Mouse (Mus musculus) forebrain, embryonic 15.5 days (tissue): ENCODE data around the gene Nipal3. TPM values are rescaled to one million over a fixed set of nuclear protein-coding genes. Genes with fewer than 3 reads are reported as not detected.

Experiments
- ATAC-seq: fragments of 200-750 bp; cut with Nextera tagmentation; replicated peaks from 2 replicates; pipeline ENCODE4 v1.8.0; 2017; ENCODE audit warnings: mild to moderate bottlenecking, moderate TSS enrichment, moderate library complexity
- H3K27ac ChIP-seq: fragments of 300-500 bp; sonication (generic); replicated peaks from 2 replicates; pipeline ENCODE4 v1.5.1; 2015; ENCODE audit warnings: mild to moderate bottlenecking, inconsistent platforms
- H3K27me3 ChIP-seq: fragments of 300-500 bp; sonication (generic); 2 replicates; pipeline ENCODE4 v1.6.1; 2015; ENCODE audit warnings: inconsistent platforms
- H3K36me3 ChIP-seq: fragments of 300-500 bp; sonication (generic); 2 replicates; pipeline ENCODE4 v1.6.1; 2015; ENCODE audit warnings: mild to moderate bottlenecking, inconsistent platforms
- H3K4me1 ChIP-seq: fragments of 300-500 bp; sonication (generic); 2 replicates; pipeline ENCODE4 v1.6.1; 2015; ENCODE audit warnings: inconsistent platforms
- H3K4me2 ChIP-seq: fragments of 300-500 bp; sonication (generic); replicated peaks from 2 replicates; pipeline ENCODE4 v1.6.1; 2015; ENCODE audit warnings: mild to moderate bottlenecking, inconsistent platforms
- H3K4me3 ChIP-seq: fragments of 300-500 bp; sonication (generic); 2 replicates; pipeline ENCODE4 v1.5.1; 2015; ENCODE audit warnings: mild to moderate bottlenecking, inconsistent platforms
- H3K9ac ChIP-seq: fragments of 300-500 bp; sonication (generic); replicated peaks from 2 replicates; pipeline ENCODE4 v1.6.1; 2015; ENCODE audit warnings: mild to moderate bottlenecking, inconsistent platforms
- H3K9me3 ChIP-seq: fragments of 300-500 bp; sonication (generic); 2 replicates; pipeline ENCODE4 v1.6.1; 2016; ENCODE audit warnings: inconsistent platforms
- WGBS: fragments of 180-500 bp; shearing (Covaris S2); methylation state at CpG from one replicate; pipeline ENCODE4 v1.1.7; 2015; ENCODE audit warnings: mixed read lengths; 5-methylcytosine and 5-hydroxymethylcytosine counted together
- polyA plus RNA-seq: library from polyadenylated mRNA; unstranded; fragments of >200 nt; fragmentation: Nextera tagmentation; extraction: Ambion mirVana; gene quantifications from 2 replicates; pipeline ENCODE4 v1.2.1, GENCODE M21; 2015

The Nipal3 gene
- polyA plus RNA-seq, 1 experiment from 2014 or later: 4.3 TPM

DNA sequence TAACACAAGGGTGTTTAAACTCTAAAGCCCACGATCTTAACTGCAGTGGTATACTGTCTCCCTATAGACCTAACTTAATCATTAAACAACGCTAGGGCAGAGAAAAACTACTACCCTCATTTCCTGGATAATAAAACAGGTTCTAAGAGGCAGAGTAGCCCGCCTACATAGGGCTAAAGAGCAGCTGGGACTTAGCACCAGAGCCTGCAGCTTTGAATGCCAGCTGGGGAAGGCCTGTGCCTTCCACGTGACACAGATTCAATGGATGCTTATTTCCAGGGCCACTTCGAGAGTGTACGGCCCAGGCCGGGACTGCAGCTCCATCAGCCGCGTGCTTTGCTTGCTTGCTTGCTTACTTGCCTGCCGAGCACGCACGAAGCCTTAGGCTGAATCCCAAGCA, 41.3 kb downstream of the Nipal3 start:
- Histone ChIP-seq H3K36me3 (no peaks in the 10 kb centered on the region), H3K4me2 (no peak overlapping the region), H3K4me3 (no peak overlapping the region), H3K9me3 (no peaks in the 10 kb centered on the region), H3K27me3 (no peaks in the 10 kb centered on the region), H3K9ac (no peak overlapping the region), H3K27ac (no peak overlapping the region), H3K4me1 (peaks cover 10% of the 10 kb centered on the region)
- no peak for ATAC-seq
- WGBS: 78% methylated on average over 12 of the region's 12 CpGs

GRCm38 (mm10) chr4:135453164-135453563, 41.7 kb downstream of the Nipal3 start:
- H3K4me2 ChIP-seq: no peak overlapping the region
- H3K27me3 ChIP-seq: no peaks in the 10 kb centered on the region
- no peak overlapping the region for H3K4me3 ChIP-seq
- no peak for ATAC-seq
- no peaks in the 10 kb centered on the region for H3K36me3 ChIP-seq
- H3K4me1 ChIP-seq: peaks cover 10% of the 10 kb centered on the region
- WGBS: 84% methylated on average over 6 of the region's 6 CpGs
- H3K9ac ChIP-seq: no peak overlapping the region
- no peaks in the 10 kb centered on the region for H3K9me3 ChIP-seq
- H3K27ac ChIP-seq: no peak overlapping the region

GRCm38 (mm10) chr4:135451360-135452015, 43.4 kb downstream of the Nipal3 start:
- 36% methylated on average over 18 of the region's 18 CpGs for WGBS
- Histone ChIP-seq H3K4me3 (no peak overlapping the region), H3K27me3 (no peaks in the 10 kb centered on the region), H3K9ac (no peak overlapping the region), H3K4me1 (peaks cover 10% of the 10 kb centered on the region), H3K9me3 (no peaks in the 10 kb centered on the region), H3K27ac (no peak overlapping the region), H3K36me3 (no peaks in the 10 kb centered on the region), H3K4me2 (no peak overlapping the region)
- no peak for ATAC-seq

GRCm38 (mm10) chr4:135442473-135442872, 52.4 kb downstream of the Nipal3 start:
- Histone ChIP-seq H3K27me3 (no peaks in the 10 kb centered on the region), H3K36me3 (no peaks in the 10 kb centered on the region), H3K9me3 (no peaks in the 10 kb centered on the region), H3K4me1 (peaks cover 6% of the 10 kb centered on the region), H3K4me2 (no peak overlapping the region), H3K4me3 (no peak overlapping the region), H3K9ac (no peak overlapping the region), H3K27ac (no peak overlapping the region)
- WGBS: 85% methylated on average over 5 of the region's 5 CpGs
- no peak for ATAC-seq

DNA sequence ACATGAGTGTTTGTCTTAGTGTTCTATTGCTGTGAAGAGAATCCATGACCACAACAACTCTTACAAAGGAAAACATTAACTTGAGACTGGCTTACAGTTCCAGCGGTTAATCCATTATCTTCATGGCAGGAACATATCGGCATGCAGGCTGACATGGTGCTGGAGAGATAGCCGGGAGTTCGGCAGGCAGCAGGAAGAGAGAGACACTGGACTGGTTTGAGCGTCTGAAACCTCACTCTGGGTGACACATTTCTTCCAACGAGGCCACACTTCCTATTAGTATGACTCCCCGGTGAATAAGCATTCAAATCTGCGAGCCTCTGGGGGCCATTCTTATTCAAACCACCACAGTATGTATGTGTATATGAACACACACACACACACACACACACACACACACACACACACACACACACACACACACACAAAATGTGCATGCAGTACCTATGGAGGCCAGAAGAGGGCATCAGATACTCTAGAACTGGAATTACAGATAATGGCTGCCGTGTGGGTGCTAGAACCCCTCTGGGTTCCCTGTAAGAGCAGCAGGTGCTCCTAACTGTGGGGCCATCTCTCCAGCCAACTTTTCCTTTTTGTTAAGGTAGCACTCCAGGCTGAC, 54.8 kb downstream of the Nipal3 start:
- H3K9me3 ChIP-seq: no peaks in the 10 kb centered on the region
- no peaks in the 10 kb centered on the region for H3K27me3 ChIP-seq
- no peak overlapping the region for H3K27ac ChIP-seq
- H3K9ac ChIP-seq: no peak overlapping the region
- H3K4me2 ChIP-seq: no peak overlapping the region
- H3K4me3 ChIP-seq: no peak overlapping the region
- 54% methylated on average over 9 of the region's 9 CpGs for WGBS
- H3K36me3 ChIP-seq: no peaks in the 10 kb centered on the region
- no peak for ATAC-seq
- H3K4me1 ChIP-seq: peaks cover 6% of the 10 kb centered on the region

DNA sequence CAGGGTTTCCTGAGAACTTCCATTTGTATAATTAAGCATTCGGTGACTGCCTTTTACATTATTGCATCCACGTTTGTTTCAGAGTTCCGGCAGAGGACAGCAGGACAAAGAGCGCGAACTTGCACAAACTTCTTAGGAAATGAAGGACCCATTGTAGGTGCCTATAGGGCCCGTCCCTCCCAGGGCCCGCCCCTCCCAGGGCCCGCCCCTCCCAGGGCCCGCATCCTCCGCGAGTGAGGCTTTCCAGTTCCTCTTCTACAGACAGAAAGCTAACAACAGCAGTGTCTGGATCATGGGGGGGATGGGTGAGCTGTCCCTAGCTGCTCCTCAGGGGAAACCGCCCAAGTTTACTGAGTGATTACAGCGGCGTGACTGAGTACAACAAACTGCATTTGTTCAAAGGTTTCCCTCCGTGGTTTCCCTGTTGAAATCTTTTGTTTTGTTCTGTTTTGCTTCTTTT, 55.6 kb downstream of the Nipal3 start:
- Histone ChIP-seq H3K4me2 (peak overlapping the region; percentile 16), H3K9me3 (no peaks in the 10 kb centered on the region), H3K4me3 (no peak overlapping the region), H3K4me1 (peaks cover 11% of the 10 kb centered on the region), H3K27ac (no peak overlapping the region), H3K27me3 (no peaks in the 10 kb centered on the region), H3K9ac (0 out of 2 replicates have a peak overlapping the region, but pooled peaks have one; percentile 0), H3K36me3 (no peaks in the 10 kb centered on the region)
- ATAC-seq: no peak
- 2% methylated on average over 15 of the region's 15 CpGs for WGBS

- Histone ChIP-seq H3K4me2 (no peak overlapping the region), H3K4me3 (no peak overlapping the region), H3K9ac (no peak overlapping the region), H3K27ac (no peak overlapping the region), H3K27me3 (no peaks in the 10 kb centered on the region), H3K4me1 (peaks cover 13% of the 10 kb centered on the region), H3K36me3 (no peaks in the 10 kb centered on the region), H3K9me3 (no peaks in the 10 kb centered on the region)
- ATAC-seq: no peak
Measured at GRCm38 (mm10) chr4:135437924-135438323, 56.9 kb downstream of the Nipal3 start.

- no peak overlapping the region for H3K9ac ChIP-seq
- WGBS: 60% methylated on average over 13 of the region's 13 CpGs
- no peaks in the 10 kb centered on the region for H3K9me3 ChIP-seq
- peaks cover 13% of the 10 kb centered on the region for H3K4me1 ChIP-seq
- H3K4me3 ChIP-seq: no peak overlapping the region
- no peak overlapping the region for H3K4me2 ChIP-seq
- no peaks in the 10 kb centered on the region for H3K36me3 ChIP-seq
- no peak for ATAC-seq
- no peaks in the 10 kb centered on the region for H3K27me3 ChIP-seq
- no peak overlapping the region for H3K27ac ChIP-seq
Measured at GRCm38 (mm10) chr4:135436291-135436690, 58.5 kb downstream of the Nipal3 start.

- Histone ChIP-seq H3K27ac (peak overlapping the region; percentile 42), H3K36me3 (no peaks in the 10 kb centered on the region), H3K9ac (peak overlapping the region; percentile 70), H3K4me3 (peak overlapping the region; percentile 61), H3K9me3 (no peaks in the 10 kb centered on the region), H3K4me1 (peaks cover 11% of the 10 kb centered on the region), H3K27me3 (no peaks in the 10 kb centered on the region), H3K4me2 (peak overlapping the region; percentile 89)
- WGBS: 21% methylated on average over 11 of the region's 11 CpGs
- ATAC-seq: peak; percentile 36; the same call in 1 of the 2 replicates
Measured at GRCm38 (mm10) chr4:135434395-135434789, 60.4 kb downstream of the Nipal3 start.

- peak; percentile 78 for ATAC-seq
- H3K9me3 ChIP-seq: no peaks in the 10 kb centered on the region
- no peaks in the 10 kb centered on the region for H3K36me3 ChIP-seq
- no peaks in the 10 kb centered on the region for H3K27me3 ChIP-seq
- peak within 1 kb of the TSS; percentile 89 for H3K4me2 ChIP-seq
- peaks cover 7% of the 10 kb centered on the region for H3K4me1 ChIP-seq
- under 1% methylated on average over 77 of the region's 79 CpGs for WGBS
- H3K4me3 ChIP-seq: peak within 1 kb of the TSS; percentile 61
- H3K27ac ChIP-seq: peak within 1 kb of the TSS; percentile 42
- peak within 1 kb of the TSS; percentile 70 for H3K9ac ChIP-seq
Measured at GRCm38 (mm10) chr4:135433443-135434394, 61.1 kb downstream of the Nipal3 start, which contains the start of gene Rcan3. Gene Rcan3 (minus strand): TSS chr4:135433853.

- no peak overlapping the region for H3K27ac ChIP-seq
- H3K4me1 ChIP-seq: peaks cover 7% of the 10 kb centered on the region
- peak overlapping the region; percentile 89 for H3K4me2 ChIP-seq
- H3K4me3 ChIP-seq: peak overlapping the region; percentile 61
- no peaks in the 10 kb centered on the region for H3K36me3 ChIP-seq
- H3K27me3 ChIP-seq: no peaks in the 10 kb centered on the region
- 0 out of 2 replicates have a peak, but pooled peaks have one; percentile 2 for ATAC-seq
- WGBS: 6% methylated on average over 10 of the region's 10 CpGs
- no peaks in the 10 kb centered on the region for H3K9me3 ChIP-seq
- H3K9ac ChIP-seq: peak overlapping the region; percentile 70
Measured at GRCm38 (mm10) chr4:135433086-135433442, 61.8 kb downstream of the Nipal3 start.
